8 mouse cellular contexts compared by ENCODE assay signal in genomic region chr15:102377163-102377543, GRCm38 (mm10). TPM values are rescaled to one million over a fixed set of nuclear protein-coding genes. Genes with fewer than 3 reads are reported as not detected.
A peak's percentile ranks its signal among the peaks of the same experiment; 100 is the strongest.
DNase-seq lines count a peak whose midpoint lies in the region; ATAC-seq and TF ChIP-seq lines count a peak whose summit lies in the region.

No protein-coding gene starts in this region.

- H3K9ac ChIP-seq in forebrain, embryonic 16.5 days (replicated peaks; ENCODE audit: low read depth, low read length): peak overlapping the region; percentile 68
- H3K9ac ChIP-seq in lung, embryonic 16.5 days (ENCODE audit: low read length): peak overlapping the region; percentile 83

- intact Hi-C loops in heart, postnatal 36 days (cut with DNase I): loop anchor here (2.0 to 5.0 kb wide), 3 partner anchors 26 to 90 kb away; partner anchors contain the start of gene Aaas

- peaks cover 34% of the 10 kb centered on the region for H3K4me1 ChIP-seq in E14TG2a.4 (replicated peaks; ENCODE audit: low read depth, low read length)
- peaks cover 16% of the 10 kb centered on the region for H3K4me1 ChIP-seq in forebrain, embryonic 16.5 days (replicated peaks; ENCODE audit: control insufficient read depth, insufficient read depth, low read length)
- H3K4me1 ChIP-seq in lung, embryonic 16.5 days (replicated peaks; ENCODE audit: control insufficient read depth, insufficient read depth, low read length): peaks cover 13% of the 10 kb centered on the region

- H3K4me3 ChIP-seq in E14TG2a.4 (replicated peaks; ENCODE audit: low read length): peak overlapping the region; percentile 87
- H3K4me3 ChIP-seq in forebrain, embryonic 16.5 days (replicated peaks; ENCODE audit: low read length): peak overlapping the region; percentile 59
- peak overlapping the region; percentile 71 for H3K4me3 ChIP-seq in lung, embryonic 16.5 days (ENCODE audit: low read length)

- H3K27ac ChIP-seq in forebrain, embryonic 16.5 days (ENCODE audit: low read length): no peak overlapping the region
- H3K27ac ChIP-seq in lung, embryonic 16.5 days (ENCODE audit: low read length): peak overlapping the region; percentile 65

- peaks cover 51% of the 10 kb centered on the region for H3K27me3 ChIP-seq in E14TG2a.4 (ENCODE audit: insufficient read depth, low read length)
- H3K27me3 ChIP-seq in forebrain, embryonic 16.5 days (replicated peaks; ENCODE audit: control insufficient read depth, insufficient read depth, low read length): 0 out of 2 replicates have a peak, but pooled peaks cover 6% of the 10 kb centered on the region
- H3K27me3 ChIP-seq in lung, embryonic 16.5 days (ENCODE audit: control insufficient read depth, insufficient read depth, low read depth, low read length): no peaks in the 10 kb centered on the region

- peak; percentile 35 for TF ChIP-seq CTCF in E14TG2a.4 (conservative IDR thresholded peaks at IDR 0.05; ENCODE audit: low read length)

- WGBS in forebrain, embryonic 16.5 days: 0% methylated on average over 7 of the region's 7 CpGs
- 0% methylated on average over 7 of the region's 7 CpGs for WGBS in lung, embryonic 16.5 days

- no peaks in the 10 kb centered on the region for H3K36me3 ChIP-seq in E14TG2a.4 (ENCODE audit: insufficient read depth, low read length)
- no peaks in the 10 kb centered on the region for H3K36me3 ChIP-seq in forebrain, embryonic 16.5 days (ENCODE audit: control insufficient read depth, insufficient read depth)
- no peaks in the 10 kb centered on the region for H3K36me3 ChIP-seq in lung, embryonic 16.5 days (ENCODE audit: control insufficient read depth, insufficient read depth, low read length)

- no peaks in the 10 kb centered on the region for H3K9me3 ChIP-seq in E14TG2a.4 (ENCODE audit: low read length)
- H3K9me3 ChIP-seq in forebrain, embryonic 16.5 days (ENCODE audit: control insufficient read depth, low read length): no peaks in the 10 kb centered on the region
- no peaks in the 10 kb centered on the region for H3K9me3 ChIP-seq in lung, embryonic 16.5 days (ENCODE audit: control insufficient read depth, low read length)

- peak overlapping the region; percentile 95 for H3K4me2 ChIP-seq in forebrain, embryonic 16.5 days (ENCODE audit: low read length)
- peak overlapping the region; percentile 98 for H3K4me2 ChIP-seq in lung, embryonic 16.5 days (ENCODE audit: low read depth, low read length)

- ATAC-seq in forebrain, embryonic 16.5 days: peak; percentile 45; the same call in 1 of the 2 replicates
- peak; percentile 89 for ATAC-seq in lung, embryonic 16.5 days (ENCODE audit: low read depth)

- DNase-seq in c-Kit-positive CD71-positive TER-119-positive erythroid progenitor cells, embryonic 14.5 days (ENCODE audit: low spot score): peak; percentile 86
- peak; percentile 90 for DNase-seq in heart, postnatal 36 days
- DNase-seq in layer of hippocampus, adult 9-11 months: peak; percentile 79
- DNase-seq in ovary, adult 18-20 months (ENCODE audit: low spot score): peak; percentile 68
- peak; percentile 83 for DNase-seq in thymus, postnatal 0 days (ENCODE audit: low spot score)

RNA-seq across cellular contexts. Expression of gene Sp7, which starts 10.2 kb away (rescaled TPM):
- 0.38 and 1.1 TPM in 2 replicates for polyA plus RNA-seq in forebrain, embryonic 16.5 days (2015; fragmentation: Nextera tagmentation; extraction: Ambion mirVana)
- not detected for total RNA-seq in heart, postnatal 36 days (2021)
- polyA plus RNA-seq in lung, embryonic 16.5 days (2015; fragmentation: Nextera tagmentation; extraction: Ambion mirVana): 0.25 and 1.6 TPM in 2 replicates
- 0.10 and 0.13 TPM in 2 replicates for polyA plus RNA-seq in thymus, postnatal 0 days (2015; fragmentation: Nextera tagmentation; extraction: Ambion mirVana)

RNA-seq across cellular contexts. Expression of gene Aaas, which starts 26.6 kb away (rescaled TPM):
- 42.0 and 44.7 TPM in 2 replicates for polyA plus RNA-seq in forebrain, embryonic 16.5 days (2015; fragmentation: Nextera tagmentation; extraction: Ambion mirVana)
- 10 to 100 TPM; 12.5 to 12.8 TPM for total RNA-seq in heart, postnatal 36 days (2021)
- polyA plus RNA-seq in lung, embryonic 16.5 days (2015; fragmentation: Nextera tagmentation; extraction: Ambion mirVana): 73.5 and 80.3 TPM in 2 replicates
- 56.8 and 61.7 TPM in 2 replicates for polyA plus RNA-seq in thymus, postnatal 0 days (2015; fragmentation: Nextera tagmentation; extraction: Ambion mirVana)

RNA-seq across cellular contexts. Expression of gene Sp1, which starts 28.8 kb away (rescaled TPM):
- 5.0 and 5.9 TPM in 2 replicates for polyA plus RNA-seq in forebrain, embryonic 16.5 days (2015; fragmentation: Nextera tagmentation; extraction: Ambion mirVana)
- 10 to 100 TPM; 45.7 to 49.1 TPM for total RNA-seq in heart, postnatal 36 days (2021)
- 10.8 and 11.2 TPM in 2 replicates for polyA plus RNA-seq in lung, embryonic 16.5 days (2015; fragmentation: Nextera tagmentation; extraction: Ambion mirVana)
- 9.7 and 10.9 TPM in 2 replicates for polyA plus RNA-seq in thymus, postnatal 0 days (2015; fragmentation: Nextera tagmentation; extraction: Ambion mirVana)

RNA-seq across cellular contexts. Expression of gene Myg1, which starts 45.6 kb away (rescaled TPM):
- polyA plus RNA-seq in forebrain, embryonic 16.5 days (2015; fragmentation: Nextera tagmentation; extraction: Ambion mirVana): 105 and 111 TPM in 2 replicates
- 10 to 100 TPM; 17.7 to 22.7 TPM for total RNA-seq in heart, postnatal 36 days (2021)
- polyA plus RNA-seq in lung, embryonic 16.5 days (2015; fragmentation: Nextera tagmentation; extraction: Ambion mirVana): 98.3 and 101 TPM in 2 replicates
- 94.7 and 107 TPM in 2 replicates for polyA plus RNA-seq in thymus, postnatal 0 days (2015; fragmentation: Nextera tagmentation; extraction: Ambion mirVana)

RNA-seq across cellular contexts. Expression of gene Pfdn5, which starts 51.2 kb away (rescaled TPM):
- 429 and 443 TPM in 2 replicates for polyA plus RNA-seq in forebrain, embryonic 16.5 days (2015; fragmentation: Nextera tagmentation; extraction: Ambion mirVana)
- 100 to 1,000 TPM; 308 to 311 TPM for total RNA-seq in heart, postnatal 36 days (2021)
- 390 and 403 TPM in 2 replicates for polyA plus RNA-seq in lung, embryonic 16.5 days (2015; fragmentation: Nextera tagmentation; extraction: Ambion mirVana)
- polyA plus RNA-seq in thymus, postnatal 0 days (2015; fragmentation: Nextera tagmentation; extraction: Ambion mirVana): 446 and 454 TPM in 2 replicates
